Mouse (Mus musculus): ENCODE measurements around the gene Coq2. TPM values are rescaled to one million over a fixed set of nuclear protein-coding genes. Genes with fewer than 3 reads are reported as not detected.

Coq2 gene
- total and polyA plus RNA-seq, 2 experiments from 2014 or later: 61.6 to 97.5 TPM

- H3K4me2 ChIP-seq (ENCODE audit: low read depth, low read length): no peak overlapping the region
- no peaks in the 10 kb centered on the region for H3K27me3 ChIP-seq (ENCODE audit: insufficient read depth, low read length)
- H3K36me3 ChIP-seq (ENCODE audit: insufficient read depth, low read length): 0 out of 2 replicates have a peak, but pooled peaks cover 2% of the 10 kb centered on the region
- DNase-seq (ENCODE audit: low spot score): no peak
- no peak overlapping the region for H3K27ac ChIP-seq
- H3K4me1 ChIP-seq (ENCODE audit: insufficient read depth, low read length): no peaks in the 10 kb centered on the region
- 39% methylated on average over 6 of the region's 6 CpGs for WGBS
- H3K9me3 ChIP-seq (ENCODE audit: low read length): no peaks in the 10 kb centered on the region
- no peak overlapping the region for H3K9ac ChIP-seq (replicated peaks; ENCODE audit: low read length)
- no peak for TF ChIP-seq CTCF (IDR thresholded peaks at IDR 0.05; ENCODE audit: low read depth)
- ATAC-seq: no peak
- H3K4me3 ChIP-seq (ENCODE audit: low read length): no peak overlapping the region
Observed at GRCm38 (mm10) chr5:100648546-100648945, 26.4 kb downstream of the Coq2 start.

- Histone ChIP-seq H3K4me2 (ENCODE audit: low read depth, low read length) (no peak overlapping the region), H3K36me3 (ENCODE audit: insufficient read depth, low read length) (no peaks in the 10 kb centered on the region), H3K27me3 (ENCODE audit: insufficient read depth, low read length) (no peaks in the 10 kb centered on the region), H3K9me3 (ENCODE audit: low read length) (no peaks in the 10 kb centered on the region), H3K27ac (no peak overlapping the region), H3K4me1 (ENCODE audit: insufficient read depth, low read length) (0 out of 2 replicates have a peak, but pooled peaks cover 3% of the 10 kb centered on the region), H3K9ac (replicated peaks; ENCODE audit: low read length) (no peak overlapping the region), H3K4me3 (ENCODE audit: low read length) (no peak overlapping the region)
- DNase-seq (ENCODE audit: low spot score) (no peak), ATAC-seq (no peak)
- WGBS: 62% methylated on average over 10 of the region's 10 CpGs
- TF ChIP-seq CTCF (IDR thresholded peaks at IDR 0.05; ENCODE audit: low read depth): no peak
Observed at GRCm38 (mm10) chr5:100648046-100648445, 26.9 kb downstream of the Coq2 start.

GRCm38 (mm10) chr5:100646558-100646957 is 28.4 kb downstream of the Coq2 start:
- no peak for TF ChIP-seq CTCF (IDR thresholded peaks at IDR 0.05; ENCODE audit: low read depth)
- ATAC-seq (no peak), DNase-seq (ENCODE audit: low spot score) (no peak)
- Histone ChIP-seq H3K36me3 (ENCODE audit: insufficient read depth, low read length) (no peaks in the 10 kb centered on the region), H3K4me2 (ENCODE audit: low read depth, low read length) (no peak overlapping the region), H3K27me3 (ENCODE audit: insufficient read depth, low read length) (no peaks in the 10 kb centered on the region), H3K27ac (no peak overlapping the region), H3K4me3 (ENCODE audit: low read length) (no peak overlapping the region), H3K4me1 (ENCODE audit: insufficient read depth, low read length) (0 out of 2 replicates have a peak, but pooled peaks cover 5% of the 10 kb centered on the region), H3K9ac (replicated peaks; ENCODE audit: low read length) (no peak overlapping the region), H3K9me3 (ENCODE audit: low read length) (no peaks in the 10 kb centered on the region)
- WGBS: 82% methylated on average over 4 of the region's 4 CpGs

GRCm38 (mm10) chr5:100643991-100644535 is 30.9 kb downstream of the Coq2 start:
- Histone ChIP-seq H3K4me1 (ENCODE audit: insufficient read depth, low read length) (0 out of 2 replicates have a peak, but pooled peaks cover 5% of the 10 kb centered on the region), H3K27me3 (ENCODE audit: insufficient read depth, low read length) (no peaks in the 10 kb centered on the region), H3K4me2 (ENCODE audit: low read depth, low read length) (no peak overlapping the region), H3K27ac (0 out of 2 replicates have a peak overlapping the region, but pooled peaks have one; percentile 26), H3K9me3 (ENCODE audit: low read length) (no peaks in the 10 kb centered on the region), H3K4me3 (ENCODE audit: low read length) (no peak overlapping the region), H3K9ac (replicated peaks; ENCODE audit: low read length) (no peak overlapping the region), H3K36me3 (ENCODE audit: insufficient read depth, low read length) (no peaks in the 10 kb centered on the region)
- TF ChIP-seq CTCF (IDR thresholded peaks at IDR 0.05; ENCODE audit: low read depth): no peak
- no peak for DNase-seq (ENCODE audit: low spot score)
- WGBS: 53% methylated on average over 7 of the region's 7 CpGs
- ATAC-seq: no peak

GRCm38 (mm10) chr5:100643253-100643990 is 31.5 kb downstream of the Coq2 start:
- ATAC-seq: no peak
- Histone ChIP-seq H3K4me2 (ENCODE audit: low read depth, low read length) (no peak overlapping the region), H3K9ac (replicated peaks; ENCODE audit: low read length) (no peak overlapping the region), H3K4me1 (ENCODE audit: insufficient read depth, low read length) (0 out of 2 replicates have a peak, but pooled peaks cover 5% of the 10 kb centered on the region), H3K36me3 (ENCODE audit: insufficient read depth, low read length) (no peaks in the 10 kb centered on the region), H3K4me3 (ENCODE audit: low read length) (no peak overlapping the region), H3K27ac (0 out of 2 replicates have a peak overlapping the region, but pooled peaks have one; percentile 26), H3K27me3 (ENCODE audit: insufficient read depth, low read length) (no peaks in the 10 kb centered on the region), H3K9me3 (ENCODE audit: low read length) (no peaks in the 10 kb centered on the region)
- WGBS: 55% methylated on average over 12 of the region's 12 CpGs
- DNase-seq (ENCODE audit: low spot score): peak; percentile 55
- no peak for TF ChIP-seq CTCF (IDR thresholded peaks at IDR 0.05; ENCODE audit: low read depth)

GRCm38 (mm10) chr5:100642316-100642715 is 32.6 kb downstream of the Coq2 start:
- 0 out of 2 replicates have a peak, but pooled peaks cover 5% of the 10 kb centered on the region for H3K4me1 ChIP-seq (ENCODE audit: insufficient read depth, low read length)
- no peak overlapping the region for H3K4me3 ChIP-seq (ENCODE audit: low read length)
- ATAC-seq: no peak
- no peak for TF ChIP-seq CTCF (IDR thresholded peaks at IDR 0.05; ENCODE audit: low read depth)
- DNase-seq (ENCODE audit: low spot score): no peak
- no peaks in the 10 kb centered on the region for H3K27me3 ChIP-seq (ENCODE audit: insufficient read depth, low read length)
- no peak overlapping the region for H3K4me2 ChIP-seq (ENCODE audit: low read depth, low read length)
- H3K9me3 ChIP-seq (ENCODE audit: low read length): no peaks in the 10 kb centered on the region
- no peak overlapping the region for H3K9ac ChIP-seq (replicated peaks; ENCODE audit: low read length)
- no peak overlapping the region for H3K27ac ChIP-seq
- WGBS: 75% methylated on average over 5 of the region's 5 CpGs
- H3K36me3 ChIP-seq (ENCODE audit: insufficient read depth, low read length): no peaks in the 10 kb centered on the region

- 94% methylated on average over 8 of the region's 8 CpGs for WGBS
- no peak for ATAC-seq
- no peak overlapping the region for H3K4me2 ChIP-seq (ENCODE audit: low read depth, low read length)
Observed at GRCm38 (mm10) chr5:100638483-100638882, 36.5 kb downstream of the Coq2 start.

More at GRCm38 (mm10) chr5:100638483-100638882, 36.5 kb downstream of the Coq2 start:
- H3K4me1 ChIP-seq (ENCODE audit: insufficient read depth, low read length): 0 out of 2 replicates have a peak, but pooled peaks cover 5% of the 10 kb centered on the region
- H3K36me3 ChIP-seq (ENCODE audit: insufficient read depth, low read length): no peaks in the 10 kb centered on the region
- H3K27me3 ChIP-seq (ENCODE audit: insufficient read depth, low read length): no peaks in the 10 kb centered on the region
- H3K27ac ChIP-seq: no peak overlapping the region
- H3K4me3 ChIP-seq (ENCODE audit: low read length): no peak overlapping the region
- TF ChIP-seq CTCF (IDR thresholded peaks at IDR 0.05; ENCODE audit: low read depth): no peak
- no peak for DNase-seq (ENCODE audit: low spot score)
- no peaks in the 10 kb centered on the region for H3K9me3 ChIP-seq (ENCODE audit: low read length)
- no peak overlapping the region for H3K9ac ChIP-seq (replicated peaks; ENCODE audit: low read length)
